Mouse (Mus musculus): ENCODE measurements at regions not wholly inside any gene's neighbourhood (a gene's known extent, or its start where the extent isn't known, plus 50 kb on each side); places are given as distances from the start of the nearest gene placed in this dataset.

GRCm38 (mm10) chr15:93913462-93913861 is 317.8 kb upstream of the Prickle1 start:
- ChIA-PET CTCF (interaction anchor here in 1 of 4 experiments (0.6 kb wide), 1 partner anchor 1814 kb away, joined by 3 read pairs; no protein-coding TSS in a partner anchor), POLR2A (no interaction called here)

- ChIA-PET CTCF (interaction anchor here in 2 of 4 experiments (0.6 kb wide), 2 partner anchors 544 to 1813 kb away, joined by 3 read pairs; no protein-coding TSS in a partner anchor), POLR2A (no interaction called here)
These were observed 317.4 kb upstream of the Prickle1 start for GRCm38 (mm10) chr15:93913041-93913440.

- CTCF ChIA-PET, result no interaction called here
- POLR2A ChIA-PET, result no interaction called here
These were observed 315.3 kb upstream of the Prickle1 start for GRCm38 (mm10) chr15:93910981-93911431.

DNA sequence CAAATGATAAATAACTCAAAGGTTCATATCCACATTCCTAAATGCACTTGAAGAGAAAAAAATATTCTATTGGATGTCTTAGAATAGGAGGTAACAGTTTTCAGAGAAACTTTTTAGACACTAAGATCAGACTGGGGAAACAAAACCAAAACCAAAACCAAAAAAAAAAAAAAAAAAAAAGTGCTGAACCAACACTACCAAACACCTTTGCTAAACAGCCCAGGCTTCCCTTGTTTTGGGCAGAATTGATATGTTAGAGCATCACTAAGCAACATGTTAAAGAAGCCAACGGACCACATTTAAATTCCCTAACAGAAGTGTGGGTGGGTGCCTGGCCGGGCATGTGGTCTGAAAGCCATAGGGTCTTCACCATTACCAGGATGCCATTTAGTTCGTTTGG is 314.5 kb upstream of the Prickle1 start:
- POLR2A ChIA-PET, result no interaction called here
- CTCF ChIA-PET, result no interaction called here

- CTCF ChIA-PET, result interaction anchor here in 1 of 4 experiments (0.5 to 0.6 kb wide), 2 partner anchors 10 to 18 kb away, joined by 3 read pairs; no protein-coding TSS in a partner anchor
- POLR2A ChIA-PET, result no interaction called here
These were observed 308.2 kb upstream of the Prickle1 start for GRCm38 (mm10) chr15:93903671-93904603.

DNA sequence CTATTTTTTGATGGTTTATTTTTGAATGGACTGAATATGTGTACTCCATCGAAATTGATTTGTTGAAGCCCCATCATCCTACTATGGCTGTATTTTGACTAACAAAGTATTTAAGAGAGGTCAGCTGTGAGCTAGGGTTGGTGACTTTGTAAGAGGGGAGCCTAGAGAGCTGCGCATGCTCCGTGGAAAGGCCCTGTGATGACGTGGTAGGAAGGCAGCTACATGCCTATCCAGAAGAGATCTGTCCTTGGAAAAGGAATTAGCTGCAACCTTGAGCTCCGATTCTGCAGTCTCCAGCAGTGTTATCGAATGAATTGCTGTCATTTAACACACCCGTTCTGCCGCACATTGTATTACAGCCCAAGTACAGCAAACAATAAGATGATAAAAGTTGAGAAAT is 287.1 kb upstream of the Prickle1 start:
- CTCF ChIA-PET, result interaction anchor here in 1 of 4 experiments (0.6 kb wide), 1 partner anchor 166 kb away, joined by 4 read pairs; no protein-coding TSS in a partner anchor
- POLR2A ChIA-PET, result no interaction called here

DNA sequence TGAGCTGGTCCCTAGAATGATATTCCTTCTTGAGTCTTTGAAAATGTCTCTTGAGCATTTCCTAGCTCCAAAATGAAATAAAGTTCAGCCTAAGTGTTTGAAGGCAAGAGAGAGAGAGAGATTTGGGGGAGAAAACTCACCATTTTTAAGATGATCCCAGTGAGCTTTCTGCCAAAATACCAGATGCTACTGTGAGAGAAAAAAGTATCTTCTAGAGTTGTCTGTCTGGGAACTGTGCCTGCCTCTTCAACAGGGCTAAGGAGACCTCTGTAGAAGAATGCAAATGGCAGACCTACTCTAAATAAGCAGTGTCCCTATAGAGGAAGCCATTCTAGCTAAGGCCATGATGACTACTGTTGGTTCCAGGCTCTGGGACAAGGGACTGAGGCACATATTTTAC is 285.6 kb upstream of the Prickle1 start:
- POLR2A ChIA-PET, result no interaction called here
- CTCF ChIA-PET, result no interaction called here

- CTCF ChIA-PET, result no interaction called here
- POLR2A ChIA-PET, result interaction anchor here in 1 of 4 experiments (1.0 kb wide), 1 partner anchor 8 kb away, joined by 3 read pairs; no protein-coding TSS in a partner anchor
These were observed 284.6 kb upstream of the Prickle1 start for GRCm38 (mm10) chr15:93880302-93880701.

GRCm38 (mm10) chr15:93879006-93879405 is 283.3 kb upstream of the Prickle1 start:
- CTCF ChIA-PET, result no interaction called here
- POLR2A ChIA-PET, result interaction anchor here in 1 of 4 experiments (0.7 kb wide), 1 partner anchor 52 kb away, joined by 4 read pairs; no protein-coding TSS in a partner anchor

GRCm38 (mm10) chr15:93876335-93876734 is 280.6 kb upstream of the Prickle1 start:
- POLR2A ChIA-PET, result no interaction called here
- CTCF ChIA-PET, result no interaction called here

- CTCF ChIA-PET, result no interaction called here
- POLR2A ChIA-PET, result no interaction called here
These were observed 280.0 kb upstream of the Prickle1 start for GRCm38 (mm10) chr15:93875685-93876084.

GRCm38 (mm10) chr15:93874206-93874605 is 278.5 kb upstream of the Prickle1 start:
- CTCF ChIA-PET, result interaction anchor here in 1 of 4 experiments (0.6 kb wide), 1 partner anchor 123 kb away, joined by 3 read pairs; no protein-coding TSS in a partner anchor

DNA sequence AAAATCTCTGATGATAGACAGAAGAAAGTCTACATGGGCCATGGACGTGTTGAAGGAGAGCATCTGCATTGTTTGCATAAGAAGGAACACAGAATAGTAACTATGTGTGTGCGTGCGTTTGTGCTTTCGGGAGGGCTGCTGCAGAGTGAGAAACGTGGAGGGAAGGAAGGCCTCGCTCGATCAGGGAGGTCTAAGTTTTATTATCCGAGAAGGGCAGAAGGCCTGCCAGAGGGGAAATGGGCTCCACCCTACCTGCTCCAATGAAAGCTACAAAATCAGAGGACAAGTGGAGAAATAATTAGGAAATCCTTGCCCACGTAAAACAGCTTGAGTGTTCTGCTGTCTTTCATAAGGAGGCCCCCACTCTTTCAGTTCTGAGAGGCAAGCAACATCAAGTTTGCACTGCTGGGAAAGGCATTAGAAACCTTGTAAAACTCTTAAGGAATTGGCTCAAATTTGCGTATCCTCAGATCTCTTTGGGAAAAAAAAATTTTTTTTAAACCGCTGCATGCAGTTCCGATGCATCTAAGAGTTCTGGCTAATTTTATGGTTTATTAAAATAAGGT is 261.7 kb upstream of the Prickle1 start:
- ChIA-PET POLR2A (no interaction called here), CTCF (no interaction called here)

More at GRCm38 (mm10) chr15:93874206-93874605, 278.5 kb upstream of the Prickle1 start:
- POLR2A ChIA-PET, result interaction anchor here in 1 of 4 experiments (0.7 kb wide), 1 partner anchor 61 kb away, joined by 5 read pairs; no protein-coding TSS in a partner anchor

- POLR2A ChIA-PET, result no interaction called here
- CTCF ChIA-PET, result no interaction called here
These were observed 257.5 kb upstream of the Prickle1 start for GRCm38 (mm10) chr15:93853221-93853620.

DNA sequence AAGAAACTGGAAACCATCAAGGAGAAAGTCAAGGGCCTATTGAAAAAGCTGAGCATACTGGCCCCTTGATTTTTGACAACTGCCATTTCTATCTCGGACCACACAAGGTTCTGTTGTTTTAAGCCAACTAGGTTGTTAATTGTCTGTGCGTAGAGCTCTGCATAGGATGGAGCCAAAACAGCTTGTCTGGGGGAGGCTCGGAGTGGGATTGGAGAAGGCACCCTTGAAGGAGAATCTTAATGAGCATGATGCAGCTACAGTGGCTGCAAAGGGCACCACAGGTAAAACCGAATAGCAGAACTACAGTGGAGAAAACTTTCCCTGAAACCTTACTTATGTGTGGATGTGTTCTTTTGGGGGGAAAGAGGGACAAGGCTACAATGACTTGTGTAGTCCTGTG is 256.4 kb upstream of the Prickle1 start:
- CTCF ChIA-PET, result no interaction called here
- POLR2A ChIA-PET, result no interaction called here

DNA sequence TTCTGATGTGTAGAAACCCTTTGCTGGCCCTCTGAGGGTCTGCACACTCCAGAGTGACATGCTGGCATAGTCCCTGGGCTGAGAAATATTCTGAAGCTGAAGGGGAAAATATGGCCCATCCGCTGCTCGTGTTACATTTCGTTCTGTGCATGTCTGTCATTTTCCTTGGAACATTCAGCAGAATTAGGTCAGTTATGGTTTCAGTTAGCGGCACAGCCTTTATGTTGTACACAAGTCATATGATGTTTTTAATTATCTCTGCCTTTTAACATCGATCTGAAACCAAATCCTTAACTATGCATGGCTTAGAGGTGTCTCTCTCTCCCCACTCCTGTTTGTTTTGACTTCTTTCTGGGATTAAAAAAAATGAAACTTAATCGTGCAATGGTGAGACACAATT is 254.7 kb upstream of the Prickle1 start:
- ChIA-PET POLR2A (no interaction called here), CTCF (no interaction called here)

DNA sequence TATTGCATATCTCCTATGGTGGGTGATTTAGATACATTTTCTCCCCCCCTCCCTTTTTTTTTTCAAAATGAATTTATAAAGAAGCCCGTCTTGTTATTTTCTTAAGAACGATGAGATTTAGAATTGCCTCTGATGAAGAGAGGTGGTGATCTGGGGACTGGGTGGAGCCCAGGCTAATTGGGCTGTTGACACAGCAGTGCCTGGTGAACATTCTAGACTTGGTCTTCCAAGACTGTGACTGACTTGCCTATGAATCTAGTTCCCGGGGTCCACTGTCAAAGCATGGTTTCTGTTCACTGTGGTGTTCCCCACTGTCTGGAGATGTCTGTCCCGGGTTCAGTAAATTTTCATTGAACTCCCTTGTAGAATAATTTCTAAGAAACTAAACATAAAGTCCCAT is 253.1 kb upstream of the Prickle1 start:
- POLR2A ChIA-PET, result no interaction called here
- CTCF ChIA-PET, result no interaction called here

DNA sequence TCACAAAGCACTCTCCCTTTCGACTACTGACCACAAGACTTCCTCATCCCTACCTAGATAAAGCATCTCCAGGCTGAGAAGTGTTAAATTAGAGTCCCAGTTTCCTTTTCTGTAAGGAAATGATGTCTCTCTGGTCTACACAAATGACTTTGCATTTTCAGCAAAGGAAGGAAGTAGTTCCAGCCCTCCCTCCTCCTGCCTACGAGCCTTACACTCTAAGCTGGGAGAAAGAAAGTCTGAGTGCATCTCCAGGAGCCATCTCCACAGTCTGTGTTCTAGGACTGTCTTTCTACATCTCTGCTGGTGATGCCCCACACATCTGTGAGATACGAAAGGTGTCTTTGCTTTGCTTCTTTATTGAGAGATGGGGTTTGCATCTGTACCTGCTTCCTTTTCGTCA is 251.1 kb upstream of the Prickle1 start:
- ChIA-PET CTCF (no interaction called here), POLR2A (no interaction called here)

GRCm38 (mm10) chr15:93845801-93846200 is 250.1 kb upstream of the Prickle1 start:
- CTCF ChIA-PET, result no interaction called here

GRCm38 (mm10) chr15:93832956-93833355 is 237.3 kb upstream of the Prickle1 start:
- POLR2A ChIA-PET, result no interaction called here
- CTCF ChIA-PET, result no interaction called here

More at GRCm38 (mm10) chr15:93845801-93846200, 250.1 kb upstream of the Prickle1 start:
- POLR2A ChIA-PET, result no interaction called here

All from embryonic stem cell, embryonic (primary cell).